Mouse (Mus musculus) macrophage (primary cell): Measurements from ENCODE around the gene Hils1. TPM values are rescaled to one million over a fixed set of nuclear protein-coding genes. Genes with fewer than 3 reads are reported as not detected.

Experiments
- H3K27ac ChIP-seq: fragments of 350-480 bp; formaldehyde crosslinking; 2 replicates; pipeline ENCODE4 v1.9.0; 2021
- H3K36me3 ChIP-seq: fragments of 350-480 bp; formaldehyde crosslinking; 2 replicates; pipeline ENCODE4 v1.9.0; 2021; ENCODE audit errors: inconsistent target
- H3K4me3 ChIP-seq: fragments of 350-480 bp; formaldehyde crosslinking; 2 replicates; pipeline ENCODE4 v1.9.0; 2021; ENCODE audit errors: inconsistent target
- H3K79me2 ChIP-seq: fragments of 350-480 bp; formaldehyde crosslinking; 2 replicates; pipeline ENCODE4 v1.9.0; 2021; ENCODE audit errors: inconsistent target
- WGBS: methylation state at CpG from one replicate; pipeline ENCODE4 v1.1.7; 2026; ENCODE audit warnings: inconsistent platforms; ENCODE audit not compliant: missing documents; 5-methylcytosine and 5-hydroxymethylcytosine counted together
- polyA plus RNA-seq: library from polyadenylated mRNA; stranded (reverse); fragments of 250-400 nt; gene quantifications from 3 replicates; pipeline ENCODE4 v1.2.4, GENCODE M21; 2018; ENCODE audit warnings: inconsistent platforms
- total RNA-seq, 78 experiments: library from RNA; depleted of rRNA; stranded (reverse); fragments of 250-400 nt; gene quantifications; 1 replicate in 9 of 78; 2 replicates in 24 of 78; 3 replicates in 43 of 78; 4 replicates in 2 of 78; pipeline ENCODE4 v1.2.4; 2018; ENCODE audit warnings: inconsistent platforms in 56 of 78

Hils1 gene
- not detected for total RNA-seq (2018; cell fraction: chromatin; rRNA removed)
- not detected for total RNA-seq (2018; cell fraction: cytosol; rRNA removed)
- total RNA-seq (2018; cell fraction: nucleus; rRNA removed) = not detected
- not detected in 3 replicates for polyA plus RNA-seq

GRCm38 (mm10) chr11:94967419-94967818 lies at the start of gene Hils1:
Gene Hils1 (plus strand): TSS chr11:94967593.
- H3K36me3 ChIP-seq = no peaks in the 10 kb centered on the region
- no peak within 1 kb of the TSS for H3K4me3 ChIP-seq
- H3K27ac ChIP-seq = no peak within 1 kb of the TSS
- 45% methylated on average over 4 of the region's 4 CpGs for WGBS
- no peaks in the 10 kb centered on the region for H3K79me2 ChIP-seq

- H3K27ac ChIP-seq = no peak overlapping the region
- WGBS = 82% methylated on average over 6 of the region's 6 CpGs
- H3K36me3 ChIP-seq = no peaks in the 10 kb centered on the region
- no peak overlapping the region for H3K4me3 ChIP-seq
- H3K79me2 ChIP-seq = no peaks in the 10 kb centered on the region
Measured at GRCm38 (mm10) chr11:94917717-94918116, 49.7 kb upstream of the Hils1 start.

DNA sequence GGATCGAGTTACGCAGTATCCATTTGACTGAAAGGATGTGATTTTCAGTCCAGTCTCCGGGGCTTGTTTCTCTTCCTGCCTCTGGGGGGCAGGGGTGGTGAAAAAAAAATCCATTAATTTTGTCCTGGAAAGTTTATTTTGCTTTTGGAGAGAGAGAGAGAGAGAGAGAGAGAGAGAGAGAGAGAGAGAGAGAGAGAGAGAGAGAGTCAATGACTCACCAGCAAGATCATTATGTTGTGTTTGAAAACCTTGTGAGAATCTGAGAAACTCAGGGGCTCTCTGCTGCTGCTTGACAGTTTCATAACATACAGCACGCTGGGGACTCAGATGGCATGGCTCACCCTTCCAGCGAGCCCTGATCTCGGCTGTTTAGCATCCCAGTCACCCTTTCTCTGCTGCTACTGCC lies 46.4 kb upstream of the Hils1 start:
- Histone ChIP-seq H3K4me3 (no peak overlapping the region), H3K79me2 (no peaks in the 10 kb centered on the region), H3K27ac (no peak overlapping the region), H3K36me3 (no peaks in the 10 kb centered on the region)
- 43% methylated on average over 4 of the region's 6 CpGs for WGBS

DNA sequence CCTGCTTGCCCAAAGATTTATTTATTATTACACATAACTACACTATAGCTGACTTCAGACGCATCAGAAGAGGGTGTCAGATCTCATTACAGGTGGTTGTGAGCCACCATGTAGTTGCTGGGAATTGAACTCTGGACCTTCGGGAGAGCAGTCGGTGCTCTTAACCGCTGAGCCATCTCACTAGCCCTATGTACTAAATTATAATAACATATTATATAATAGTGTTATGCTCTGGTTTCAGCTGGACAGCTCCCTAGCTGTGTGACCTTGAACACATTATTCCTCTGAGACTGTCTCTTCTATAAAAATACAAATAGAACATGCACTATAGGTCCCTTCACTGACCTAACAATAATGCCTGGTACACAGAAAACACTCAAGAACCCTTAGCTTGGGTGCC lies 42.4 kb upstream of the Hils1 start:
- Histone ChIP-seq H3K79me2 (no peaks in the 10 kb centered on the region), H3K27ac (no peak overlapping the region), H3K36me3 (no peaks in the 10 kb centered on the region), H3K4me3 (no peak overlapping the region)
- WGBS = 94% methylated on average over 4 of the region's 4 CpGs

DNA sequence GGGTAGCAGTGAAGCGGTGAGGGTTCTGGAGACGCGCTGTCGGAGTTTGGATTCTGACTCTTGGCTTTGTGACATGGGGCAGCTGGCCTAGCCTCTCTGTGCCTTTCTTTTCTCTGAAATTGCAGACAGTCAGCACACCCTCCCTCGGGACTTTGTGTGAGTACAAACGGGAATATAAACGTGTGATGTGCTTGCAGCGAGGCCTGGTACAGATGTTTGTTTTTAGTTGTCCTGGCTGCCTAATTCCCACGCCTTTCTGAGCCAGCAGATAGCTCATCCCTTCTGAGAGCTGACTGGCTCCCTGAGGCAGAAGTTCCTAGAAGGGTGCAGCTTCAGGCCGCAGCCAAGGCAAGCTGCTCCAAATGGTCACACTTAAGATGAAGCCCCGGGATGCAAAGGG lies 41.0 kb upstream of the Hils1 start:
- Histone ChIP-seq H3K79me2 (no peaks in the 10 kb centered on the region), H3K4me3 (no peak overlapping the region), H3K36me3 (no peaks in the 10 kb centered on the region), H3K27ac (no peak overlapping the region)
- WGBS = 84% methylated on average over 11 of the region's 11 CpGs

DNA sequence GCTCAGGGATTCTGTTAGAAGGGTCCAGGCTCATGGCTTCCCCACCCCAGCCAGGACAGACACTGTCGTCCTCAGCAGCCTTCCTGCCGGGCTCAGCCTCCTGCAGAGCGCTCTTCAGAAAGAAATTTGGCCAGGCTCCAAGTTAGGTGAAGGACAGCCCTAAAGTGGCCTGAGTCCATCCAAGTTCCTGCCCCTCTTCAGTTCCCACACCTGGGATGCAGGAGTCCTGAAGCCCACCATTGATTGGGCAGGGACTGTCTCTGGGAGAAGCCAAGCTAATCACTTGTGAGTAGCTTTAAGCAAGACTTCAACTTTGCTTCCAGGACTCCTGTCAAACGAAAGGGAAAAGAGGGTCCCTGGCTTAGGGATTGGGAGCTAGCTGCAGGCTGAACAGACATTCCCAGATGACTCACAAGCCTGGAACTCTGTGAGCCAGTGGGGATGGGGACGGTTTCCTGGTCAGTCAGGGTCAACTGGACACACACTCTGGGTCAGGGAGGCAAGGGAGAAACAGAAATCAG lies 39.6 kb upstream of the Hils1 start:
- no peak overlapping the region for H3K27ac ChIP-seq
- no peak overlapping the region for H3K4me3 ChIP-seq
- 60% methylated on average over 5 of the region's 5 CpGs for WGBS
- H3K79me2 ChIP-seq = no peaks in the 10 kb centered on the region
- H3K36me3 ChIP-seq = no peaks in the 10 kb centered on the region

GRCm38 (mm10) chr11:94928820-94929219 lies 38.6 kb upstream of the Hils1 start:
- Histone ChIP-seq H3K36me3 (no peaks in the 10 kb centered on the region), H3K79me2 (no peaks in the 10 kb centered on the region), H3K4me3 (no peak overlapping the region), H3K27ac (no peak overlapping the region)
- WGBS = 11% methylated on average over 13 of the region's 13 CpGs

- H3K36me3 ChIP-seq = no peaks in the 10 kb centered on the region
- H3K79me2 ChIP-seq = no peaks in the 10 kb centered on the region
- no peak overlapping the region for H3K27ac ChIP-seq
- 91% methylated on average over 9 of the region's 9 CpGs for WGBS
- no peak overlapping the region for H3K4me3 ChIP-seq
Measured at GRCm38 (mm10) chr11:94929599-94929998, 37.8 kb upstream of the Hils1 start.

DNA sequence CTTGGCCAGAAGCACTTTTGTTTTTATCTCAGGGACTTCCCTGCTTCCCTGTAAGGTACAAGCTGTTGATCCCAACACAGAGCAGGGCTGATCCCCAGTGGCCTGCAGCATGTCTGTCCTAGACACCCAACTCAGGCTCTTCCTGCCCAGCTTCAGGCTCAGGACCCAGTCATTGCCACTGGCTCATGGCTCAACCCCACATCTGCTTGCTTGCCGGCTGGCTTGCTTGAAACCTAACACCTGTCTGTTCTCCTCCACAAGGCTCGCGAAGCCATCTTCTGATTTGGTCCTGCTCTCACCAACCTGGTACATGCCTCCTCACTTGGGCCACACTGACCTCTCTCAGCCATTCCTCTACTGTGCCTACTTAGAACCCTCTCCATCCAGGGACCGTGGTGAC lies 37.2 kb upstream of the Hils1 start:
- H3K36me3 ChIP-seq = no peaks in the 10 kb centered on the region
- H3K79me2 ChIP-seq = no peaks in the 10 kb centered on the region
- H3K27ac ChIP-seq = no peak overlapping the region
- WGBS = 85% methylated on average over 4 of the region's 4 CpGs
- H3K4me3 ChIP-seq = no peak overlapping the region

GRCm38 (mm10) chr11:94933584-94933983 lies 33.8 kb upstream of the Hils1 start:
- Histone ChIP-seq H3K36me3 (no peaks in the 10 kb centered on the region), H3K79me2 (no peaks in the 10 kb centered on the region), H3K27ac (no peak overlapping the region), H3K4me3 (no peak overlapping the region)
- WGBS = 47% methylated on average over 4 of the region's 8 CpGs

DNA sequence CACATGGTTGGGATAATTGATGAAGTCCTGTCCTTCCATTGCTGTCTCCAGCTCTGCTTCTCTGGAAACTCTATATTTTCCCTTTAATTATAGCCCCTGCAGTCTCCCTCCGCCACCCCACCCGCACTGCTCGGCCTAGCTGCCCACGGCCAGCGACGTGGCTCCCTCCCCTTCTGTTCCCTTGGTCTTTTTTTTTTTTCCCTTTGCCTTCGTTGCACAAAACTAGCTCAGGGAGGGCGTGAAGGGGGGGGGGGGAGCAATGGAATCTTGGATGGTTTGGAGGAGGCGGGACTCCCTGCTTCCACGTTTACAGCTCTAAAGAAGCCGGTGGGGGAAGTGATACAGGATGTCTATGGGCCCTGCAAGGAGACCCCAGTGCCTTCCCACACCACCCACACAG lies 32.9 kb upstream of the Hils1 start:
- no peaks in the 10 kb centered on the region for H3K79me2 ChIP-seq
- 63% methylated on average over 7 of the region's 11 CpGs for WGBS

DNA sequence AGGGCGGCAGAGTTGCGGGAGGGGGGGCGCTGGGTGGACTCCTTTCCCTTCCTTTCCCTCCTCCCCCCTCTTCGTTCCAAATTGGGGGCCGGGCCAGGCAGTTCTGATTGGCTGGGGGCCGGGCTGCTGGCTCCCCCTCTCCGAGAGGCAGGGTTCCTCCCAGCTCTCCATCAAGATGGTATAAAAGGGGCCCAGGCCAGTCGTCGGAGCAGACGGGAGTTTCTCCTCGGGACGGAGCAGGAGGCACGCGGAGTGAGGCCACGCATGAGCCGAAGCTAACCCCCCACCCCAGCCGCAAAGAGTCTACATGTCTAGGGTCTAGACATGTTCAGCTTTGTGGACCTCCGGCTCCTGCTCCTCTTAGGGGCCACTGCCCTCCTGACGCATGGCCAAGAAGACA lies 31.3 kb upstream of the Hils1 start, which contains the start of gene Col1a1:
Col1a1 (plus strand) TSS at position 180 of the 400 bp plus-strand sequence.
- Histone ChIP-seq H3K27ac (no peak within 1 kb of the TSS), H3K4me3 (no peak within 1 kb of the TSS), H3K79me2 (no peaks in the 10 kb centered on the region), H3K36me3 (no peaks in the 10 kb centered on the region)
- WGBS = 47% methylated on average over 17 of the region's 19 CpGs

More for the DNA sequence above, 32.9 kb upstream of the Hils1 start:
- no peaks in the 10 kb centered on the region for H3K36me3 ChIP-seq
- no peak overlapping the region for H3K27ac ChIP-seq
- no peak overlapping the region for H3K4me3 ChIP-seq

GRCm38 (mm10) chr11:94936851-94937295 lies 30.5 kb upstream of the Hils1 start:
- H3K79me2 ChIP-seq = no peaks in the 10 kb centered on the region
- no peaks in the 10 kb centered on the region for H3K36me3 ChIP-seq
- H3K27ac ChIP-seq = no peak overlapping the region
- no peak overlapping the region for H3K4me3 ChIP-seq
- WGBS = 4% methylated on average over 17 of the region's 17 CpGs

DNA sequence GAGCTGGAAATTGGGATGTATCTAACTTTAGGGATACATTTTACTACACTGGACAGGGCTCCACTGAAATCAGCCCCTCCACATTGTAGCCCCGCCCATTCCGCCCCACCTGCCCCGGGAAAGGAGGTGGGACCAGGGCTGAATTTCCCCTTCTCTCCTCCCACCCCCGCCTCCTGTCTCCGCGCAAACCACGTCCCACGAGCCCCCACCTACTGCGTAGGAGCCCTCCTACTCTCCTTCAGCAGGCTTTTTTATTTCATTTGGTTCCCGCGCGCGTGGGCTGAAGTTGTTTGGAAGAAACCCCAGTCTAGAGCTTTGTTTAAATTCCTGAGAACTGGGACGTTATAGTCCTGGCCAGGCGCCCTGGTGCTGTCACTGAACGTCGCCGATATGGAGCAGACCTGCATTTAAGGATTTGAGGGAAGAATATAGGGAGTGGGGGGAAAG lies 30.0 kb upstream of the Hils1 start:
- Histone ChIP-seq H3K4me3 (no peak overlapping the region), H3K27ac (no peak overlapping the region), H3K79me2 (no peaks in the 10 kb centered on the region), H3K36me3 (no peaks in the 10 kb centered on the region)
- WGBS = 1% methylated on average over 16 of the region's 18 CpGs

DNA sequence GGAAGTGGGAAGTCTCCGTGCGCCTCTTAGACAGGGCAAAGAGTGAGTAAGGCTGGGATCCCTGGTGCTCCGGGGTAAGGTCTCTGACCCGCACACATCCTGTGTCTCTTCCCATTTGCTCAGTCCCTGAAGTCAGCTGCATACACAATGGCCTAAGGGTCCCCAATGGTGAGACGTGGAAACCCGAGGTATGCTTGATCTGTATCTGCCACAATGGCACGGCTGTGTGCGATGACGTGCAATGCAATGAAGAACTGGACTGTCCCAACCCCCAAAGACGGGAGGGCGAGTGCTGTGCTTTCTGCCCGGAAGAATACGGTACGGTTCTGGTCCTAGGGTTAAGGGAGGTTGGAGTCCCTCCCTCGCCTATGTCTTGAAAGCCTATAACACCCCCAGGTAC lies 29.6 kb upstream of the Hils1 start:
- Histone ChIP-seq H3K27ac (no peak overlapping the region), H3K4me3 (no peak overlapping the region), H3K36me3 (no peaks in the 10 kb centered on the region), H3K79me2 (no peaks in the 10 kb centered on the region)
- 5% methylated on average over 15 of the region's 15 CpGs for WGBS

GRCm38 (mm10) chr11:94938296-94938695 lies 29.1 kb upstream of the Hils1 start:
- WGBS = 27% methylated on average over 9 of the region's 9 CpGs
- no peaks in the 10 kb centered on the region for H3K79me2 ChIP-seq
- no peak overlapping the region for H3K27ac ChIP-seq
- H3K36me3 ChIP-seq = no peaks in the 10 kb centered on the region
- H3K4me3 ChIP-seq = no peak overlapping the region
